Mouse (Mus musculus) limb, embryonic 14.5 days (tissue): Measurements from ENCODE around the gene Taz. TPM values are rescaled to one million over a fixed set of nuclear protein-coding genes. Genes with fewer than 3 reads are reported as not detected.

Experiments
- ATAC-seq: fragments of 200-750 bp; cut with Nextera tagmentation; 2 replicates; pipeline ENCODE4 v1.8.0; 2017; ENCODE audit warnings: low read depth, moderate number of reproducible peaks, moderate TSS enrichment; ENCODE audit not compliant: low FRiP score
- DNase-seq: peaks from one replicate; pipeline ENCODE4 v3.0.0-alpha.2; 2015; ENCODE audit warnings: low spot score
- H3K27ac ChIP-seq: fragments of 300-500 bp; sonication (generic); replicated peaks from 2 replicates; pipeline ENCODE4 v1.5.1; 2014; ENCODE audit warnings: low read depth, mild to moderate bottlenecking, low read length, moderate library complexity, mixed read lengths
- H3K27me3 ChIP-seq: fragments of 300-500 bp; sonication (generic); 2 replicates; pipeline ENCODE4 v1.6.1; 2014; ENCODE audit warnings: low read length, mixed read lengths; ENCODE audit not compliant: control insufficient read depth, insufficient read depth
- H3K36me3 ChIP-seq: fragments of 300-500 bp; sonication (generic); 2 replicates; pipeline ENCODE4 v1.6.1; 2014; ENCODE audit warnings: mild to moderate bottlenecking, low read length, moderate library complexity, mixed read lengths; ENCODE audit not compliant: control insufficient read depth, insufficient read depth
- H3K4me1 ChIP-seq: fragments of 300-500 bp; sonication (generic); 2 replicates; pipeline ENCODE4 v1.6.1; 2014; ENCODE audit warnings: antibody characterized with exemption, low read length, mixed read lengths; ENCODE audit not compliant: control insufficient read depth, insufficient read depth
- H3K4me2 ChIP-seq: fragments of 300-500 bp; sonication (generic); replicated peaks from 2 replicates; pipeline ENCODE4 v1.6.1; 2014; ENCODE audit warnings: low read depth, mild to moderate bottlenecking, low read length, moderate library complexity; ENCODE audit not compliant: severe bottlenecking
- H3K4me3 ChIP-seq: fragments of 300-500 bp; sonication (generic); replicated peaks from 2 replicates; pipeline ENCODE4 v1.5.1; 2014; ENCODE audit warnings: low read length
- H3K9ac ChIP-seq: fragments of 300-500 bp; sonication (generic); 2 replicates; pipeline ENCODE4 v1.6.1; 2014; ENCODE audit warnings: mild to moderate bottlenecking, low read depth, low read length, moderate library complexity; ENCODE audit not compliant: severe bottlenecking
- H3K9me3 ChIP-seq: fragments of 300-500 bp; sonication (generic); 2 replicates; pipeline ENCODE4 v1.6.1; 2016; ENCODE audit warnings: low read length; ENCODE audit not compliant: control insufficient read depth
- POLR2A ChIP-seq: fragments of 200-500 bp; IDR thresholded peaks from 2 replicates; pipeline ENCODE4 v1.8.0; 2012; ENCODE audit warnings: inconsistent platforms, mild to moderate bottlenecking, moderate library complexity, borderline replicate concordance; ENCODE audit not compliant: insufficient read depth, insufficient read length; ENCODE audit errors: extremely low read depth
- WGBS: fragments of 180-500 bp; shearing (Covaris S2); extraction: QIAGEN DNeasy Blood & Tissue Kit; methylation state at CpG from one replicate; pipeline ENCODE4 v1.1.7; 2014; 5-methylcytosine and 5-hydroxymethylcytosine counted together
- polyA plus RNA-seq, 2 experiments: library from polyadenylated mRNA; depleted of rRNA in 1 of 2; stranded (reverse) in 1 of 2; unstranded in 1 of 2; fragments of >200 nt; fragmentation: Nextera tagmentation in 1 of 2; extraction: Ambion mirVana in 1 of 2; gene quantifications; 2 replicates each; pipeline versions ENCODE4 v1.2.1 to v1.2.3; 2012 to 2014

Gene Taz
- polyA plus RNA-seq (2012; rRNA removed) (99.7 and 116 TPM in 2 replicates), polyA plus RNA-seq (2014; fragmentation: Nextera tagmentation; extraction: Ambion mirVana) (64.0 and 70.6 TPM in 2 replicates)

GRCm38 (mm10) chrX:74281732-74282394, at the start of gene Taz, which contains the start of gene Dnase1l1:
Taz (plus strand) TSS chrX:74281912.
Dnase1l1 (minus strand) TSS chrX:74282337.
- DNase-seq (peak; percentile 85), ATAC-seq (peak; percentile 90)
- Histone ChIP-seq H3K9ac (peak within 1 kb of the TSS; percentile 71), H3K9me3 (no peaks in the 10 kb centered on the region), H3K4me3 (peak within 1 kb of the TSS; percentile 58), H3K27me3 (no peaks in the 10 kb centered on the region), H3K4me1 (0 out of 2 replicates have a peak, but pooled peaks cover 4% of the 10 kb centered on the region), H3K36me3 (no peaks in the 10 kb centered on the region), H3K27ac (peak within 1 kb of the TSS; percentile 75), H3K4me2 (peak within 1 kb of the TSS; percentile 64)
- no peak for TF ChIP-seq POLR2A
- 19% methylated on average over 16 of the region's 16 CpGs for WGBS

DNA sequence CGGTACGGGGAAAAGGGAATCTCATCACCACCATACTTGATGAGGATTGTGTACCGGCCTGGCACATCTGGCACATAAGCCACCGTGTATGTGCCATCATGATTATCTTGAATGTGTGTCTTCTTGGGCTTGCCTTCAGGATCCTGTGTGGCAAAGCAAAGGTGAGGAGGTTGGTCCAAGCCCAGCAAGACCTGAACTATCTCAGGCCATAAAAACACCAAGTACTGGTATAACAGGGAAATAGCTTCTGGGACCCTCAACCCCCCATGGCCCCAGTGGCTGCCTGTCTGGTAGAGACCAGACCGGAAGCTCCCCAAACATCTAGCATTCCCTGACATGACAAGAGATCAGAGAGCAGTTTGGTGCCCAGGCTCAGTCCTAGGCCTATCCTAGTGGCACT, 48.5 kb upstream of the Taz start:
- 86% methylated on average over 5 of the region's 5 CpGs for WGBS
- H3K9ac ChIP-seq, result no peak overlapping the region
- H3K4me1 ChIP-seq, result no peaks in the 10 kb centered on the region
- no peak overlapping the region for H3K4me2 ChIP-seq
- DNase-seq (no peak), ATAC-seq (no peak)
- no peaks in the 10 kb centered on the region for H3K27me3 ChIP-seq
- H3K4me3 ChIP-seq, result no peak overlapping the region
- H3K36me3 ChIP-seq, result peaks cover 94% of the 10 kb centered on the region
- no peak overlapping the region for H3K27ac ChIP-seq
- no peak for TF ChIP-seq POLR2A
- H3K9me3 ChIP-seq, result no peaks in the 10 kb centered on the region

- no peak overlapping the region for H3K4me2 ChIP-seq
- no peak for TF ChIP-seq POLR2A
- H3K4me3 ChIP-seq, result no peak overlapping the region
- 86% methylated on average over 4 of the region's 4 CpGs for WGBS
- peaks cover 77% of the 10 kb centered on the region for H3K36me3 ChIP-seq
- DNase-seq (no peak), ATAC-seq (no peak)
- H3K9me3 ChIP-seq, result no peaks in the 10 kb centered on the region
- no peak overlapping the region for H3K27ac ChIP-seq
- H3K4me1 ChIP-seq, result no peaks in the 10 kb centered on the region
- no peak overlapping the region for H3K9ac ChIP-seq
- H3K27me3 ChIP-seq, result no peaks in the 10 kb centered on the region
These were observed 41.4 kb upstream of the Taz start for GRCm38 (mm10) chrX:74240332-74240731.

DNA sequence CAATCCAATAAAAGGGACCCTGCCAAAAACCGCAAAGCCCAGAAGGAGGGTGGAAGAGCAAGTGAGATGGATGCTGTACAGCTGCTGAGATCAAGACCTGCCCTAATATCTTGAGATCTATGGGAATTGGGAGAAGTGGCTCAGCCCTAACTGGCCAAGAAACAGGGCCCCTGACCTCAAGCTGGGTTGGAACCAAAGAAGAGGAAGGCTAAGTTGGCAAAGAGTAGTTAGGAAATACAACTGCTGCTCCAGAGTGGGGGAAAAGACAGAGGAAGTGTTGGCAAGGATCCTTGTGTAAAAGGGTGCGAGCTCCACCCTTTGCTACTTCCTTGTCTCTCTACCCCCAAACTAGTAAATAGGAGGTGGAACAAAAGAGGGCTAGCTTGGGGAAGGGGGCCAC, 38.3 kb upstream of the Taz start:
- no peak overlapping the region for H3K27ac ChIP-seq
- DNase-seq, result no peak
- no peaks in the 10 kb centered on the region for H3K27me3 ChIP-seq
- 85% methylated on average over 2 of the region's 2 CpGs for WGBS
- H3K9ac ChIP-seq, result peak overlapping the region; percentile 25; the same call in 1 of the 2 replicates
- H3K4me1 ChIP-seq, result no peaks in the 10 kb centered on the region
- H3K4me2 ChIP-seq, result peak overlapping the region; percentile 60
- H3K4me3 ChIP-seq, result peak overlapping the region; percentile 55; the same call in 1 of the 2 replicates
- H3K36me3 ChIP-seq, result peaks cover 52% of the 10 kb centered on the region
- no peak for ATAC-seq
- TF ChIP-seq POLR2A, result no peak
- H3K9me3 ChIP-seq, result no peaks in the 10 kb centered on the region

DNA sequence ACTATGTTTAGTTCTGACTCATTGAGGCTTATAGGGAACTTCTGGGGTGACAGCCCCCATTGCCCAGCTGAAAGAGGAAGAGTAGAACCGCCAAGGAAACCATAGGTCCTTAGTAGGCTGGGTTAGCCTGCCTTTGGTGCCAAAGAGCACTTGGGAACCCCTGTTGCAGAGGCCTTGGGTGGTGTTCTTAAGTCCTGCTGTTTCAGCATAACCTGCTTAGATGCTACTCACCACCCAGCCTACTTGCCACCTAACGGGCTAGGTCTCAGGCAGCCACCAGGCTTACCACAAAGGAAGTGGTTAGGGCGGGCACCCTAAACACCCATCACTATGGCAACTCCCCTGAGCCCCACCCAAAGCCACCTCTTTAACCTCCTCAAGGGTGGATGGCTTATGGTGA, 37.9 kb upstream of the Taz start:
- Histone ChIP-seq H3K27ac (no peak overlapping the region), H3K36me3 (peaks cover 48% of the 10 kb centered on the region), H3K4me1 (no peaks in the 10 kb centered on the region), H3K9me3 (no peaks in the 10 kb centered on the region), H3K4me3 (peak overlapping the region; percentile 55), H3K9ac (peak overlapping the region; percentile 25; the same call in 1 of the 2 replicates), H3K4me2 (peak overlapping the region; percentile 60), H3K27me3 (no peaks in the 10 kb centered on the region)
- 69% methylated on average over 3 of the region's 3 CpGs for WGBS
- TF ChIP-seq POLR2A, result no peak
- no peak for DNase-seq
- ATAC-seq, result no peak
